Mouse (Mus musculus) limb, embryonic 15.5 days (tissue): Measurements from ENCODE around the gene Naa25. TPM values are rescaled to one million over a fixed set of nuclear protein-coding genes. Genes with fewer than 3 reads are reported as not detected.

Source experiments
- ATAC-seq: fragments of 200-750 bp; cut with Nextera tagmentation; 2 replicates; pipeline ENCODE4 v1.8.0; 2017; ENCODE audit warnings: low read depth, moderate TSS enrichment; ENCODE audit not compliant: insufficient number of reproducible peaks, low FRiP score, low TSS enrichment
- H3K27ac ChIP-seq: fragments of 300-500 bp; sonication (generic); 2 replicates; pipeline ENCODE4 v1.5.1; 2015; ENCODE audit warnings: moderate library complexity, mild to moderate bottlenecking, inconsistent platforms
- H3K27me3 ChIP-seq: fragments of 300-500 bp; sonication (generic); 2 replicates; pipeline ENCODE4 v1.6.1; 2015; ENCODE audit warnings: inconsistent platforms
- H3K36me3 ChIP-seq: fragments of 300-500 bp; sonication (generic); 2 replicates; pipeline ENCODE4 v1.6.1; 2015; ENCODE audit warnings: inconsistent platforms
- H3K4me1 ChIP-seq: fragments of 300-500 bp; sonication (generic); 2 replicates; pipeline ENCODE4 v1.6.1; 2015; ENCODE audit warnings: inconsistent platforms
- H3K4me2 ChIP-seq: fragments of 300-500 bp; sonication (generic); 2 replicates; pipeline ENCODE4 v1.6.1; 2015; ENCODE audit warnings: mild to moderate bottlenecking, inconsistent platforms
- H3K4me3 ChIP-seq: fragments of 300-500 bp; sonication (generic); 2 replicates; pipeline ENCODE4 v1.5.1; 2015; ENCODE audit warnings: mild to moderate bottlenecking, inconsistent platforms
- H3K9ac ChIP-seq: fragments of 300-500 bp; sonication (generic); 2 replicates; pipeline ENCODE4 v1.6.1; 2015; ENCODE audit warnings: inconsistent platforms
- H3K9me3 ChIP-seq: fragments of 300-500 bp; sonication (generic); 2 replicates; pipeline ENCODE4 v1.6.1; 2016; ENCODE audit warnings: inconsistent platforms
- WGBS: fragments of 180-500 bp; shearing (Covaris S2); methylation state at CpG from one replicate; pipeline ENCODE4 v1.1.7; 2015; 5-methylcytosine and 5-hydroxymethylcytosine counted together
- polyA plus RNA-seq: library from polyadenylated mRNA; unstranded; fragments of >200 nt; fragmentation: Nextera tagmentation; extraction: Ambion mirVana; gene quantifications from 2 replicates; pipeline ENCODE4 v1.2.1, GENCODE M21; 2015

Naa25 gene
- polyA plus RNA-seq, 1 experiment from 2014 or later, result 42.1 TPM

DNA sequence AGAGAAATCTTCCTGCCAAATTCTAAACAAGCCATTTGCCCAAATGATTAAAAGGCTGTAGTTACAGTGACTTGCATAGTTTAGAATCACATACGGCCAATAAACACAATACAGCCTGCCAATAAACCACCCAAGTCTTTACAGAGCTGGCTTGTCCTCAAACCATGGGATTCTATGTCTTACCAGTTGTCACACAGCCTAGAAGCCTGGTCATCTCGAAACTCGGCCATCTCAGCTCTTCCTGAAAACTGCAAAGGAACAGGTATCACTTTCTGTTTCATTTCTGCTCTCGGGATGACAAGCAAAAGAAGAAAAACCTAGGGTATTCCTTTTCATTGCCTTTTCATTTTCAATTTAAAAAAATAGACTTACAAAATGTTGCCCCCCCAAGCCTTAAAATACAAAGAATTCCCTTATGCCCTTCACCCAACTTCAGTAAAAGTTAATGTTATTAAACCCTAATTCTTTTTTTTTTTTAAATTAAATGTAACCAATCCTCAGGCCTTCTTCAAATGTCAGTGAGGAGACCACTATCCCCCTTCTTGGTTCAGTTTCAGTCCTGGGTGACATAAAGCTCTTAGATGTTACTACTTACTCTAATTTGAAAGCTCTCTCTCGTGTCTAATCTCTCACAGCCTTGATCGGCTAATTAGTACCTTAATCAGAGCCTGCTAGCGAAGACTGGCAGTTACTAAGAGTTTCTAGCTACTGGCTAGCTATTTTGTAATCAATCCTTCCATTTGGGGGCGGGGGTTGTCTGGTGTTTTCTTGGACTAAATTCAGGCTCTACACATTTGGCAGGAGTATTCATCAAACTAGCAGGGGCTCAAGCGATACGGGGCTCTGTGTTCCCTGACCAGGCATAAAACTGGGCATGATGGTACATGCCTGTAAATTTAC is 13.6 kb upstream of the Naa25 start:
- no peak for ATAC-seq
- Histone ChIP-seq H3K36me3 (peaks cover 33% of the 10 kb centered on the region), H3K9ac (peak overlapping the region; percentile 5; the same call in 1 of the 2 replicates), H3K9me3 (no peaks in the 10 kb centered on the region), H3K4me3 (peak overlapping the region; percentile 68), H3K4me1 (peaks cover 29% of the 10 kb centered on the region), H3K27ac (0 out of 2 replicates have a peak overlapping the region, but pooled peaks have one; percentile 82), H3K27me3 (no peaks in the 10 kb centered on the region), H3K4me2 (peak overlapping the region; percentile 73)
- 38% methylated on average over 10 of the region's 10 CpGs for WGBS

DNA sequence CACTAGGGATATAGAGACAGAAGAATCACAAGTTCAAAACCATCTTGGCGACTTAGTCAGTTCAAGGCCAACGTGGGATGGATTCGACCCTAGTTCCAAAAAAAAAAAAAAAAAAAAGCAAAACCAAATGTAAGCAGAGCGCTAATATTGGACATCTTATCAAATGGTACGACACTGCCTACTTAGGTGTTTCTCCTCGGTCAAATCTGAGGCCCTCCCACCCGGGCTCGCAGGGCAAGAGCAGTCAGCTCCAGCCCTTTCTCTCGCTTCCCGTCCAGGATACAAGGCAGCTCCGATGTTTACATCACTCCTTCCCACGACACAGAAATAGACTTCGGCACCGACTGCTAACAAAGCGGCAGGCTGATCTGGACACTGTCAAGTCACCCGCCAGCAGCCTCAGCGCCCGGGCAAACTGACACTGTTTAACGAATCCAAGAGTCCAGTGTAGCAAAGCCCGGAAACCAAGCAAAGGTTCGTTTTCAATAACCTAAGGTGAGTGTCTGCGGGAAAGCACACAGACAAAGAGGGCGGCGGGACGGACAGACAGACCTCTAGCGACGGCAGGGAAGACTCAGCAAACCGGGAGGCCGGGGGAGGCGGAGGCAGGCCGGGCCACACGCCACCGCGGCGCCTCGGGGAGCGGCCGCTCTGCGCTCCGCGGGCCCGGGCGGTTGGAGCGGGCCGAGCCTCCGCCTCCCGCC is 12.8 kb upstream of the Naa25 start:
- peak overlapping the region; percentile 68 for H3K4me3 ChIP-seq
- H3K27ac ChIP-seq, result peak overlapping the region; percentile 82
- no peaks in the 10 kb centered on the region for H3K27me3 ChIP-seq
- peaks cover 29% of the 10 kb centered on the region for H3K4me1 ChIP-seq
- peak; percentile 16 for ATAC-seq
- H3K36me3 ChIP-seq, result peaks cover 25% of the 10 kb centered on the region
- WGBS, result 2% methylated on average over 36 of the region's 47 CpGs
- H3K9ac ChIP-seq, result peak overlapping the region; percentile 58
- H3K4me2 ChIP-seq, result peak overlapping the region; percentile 73
- H3K9me3 ChIP-seq, result no peaks in the 10 kb centered on the region

DNA sequence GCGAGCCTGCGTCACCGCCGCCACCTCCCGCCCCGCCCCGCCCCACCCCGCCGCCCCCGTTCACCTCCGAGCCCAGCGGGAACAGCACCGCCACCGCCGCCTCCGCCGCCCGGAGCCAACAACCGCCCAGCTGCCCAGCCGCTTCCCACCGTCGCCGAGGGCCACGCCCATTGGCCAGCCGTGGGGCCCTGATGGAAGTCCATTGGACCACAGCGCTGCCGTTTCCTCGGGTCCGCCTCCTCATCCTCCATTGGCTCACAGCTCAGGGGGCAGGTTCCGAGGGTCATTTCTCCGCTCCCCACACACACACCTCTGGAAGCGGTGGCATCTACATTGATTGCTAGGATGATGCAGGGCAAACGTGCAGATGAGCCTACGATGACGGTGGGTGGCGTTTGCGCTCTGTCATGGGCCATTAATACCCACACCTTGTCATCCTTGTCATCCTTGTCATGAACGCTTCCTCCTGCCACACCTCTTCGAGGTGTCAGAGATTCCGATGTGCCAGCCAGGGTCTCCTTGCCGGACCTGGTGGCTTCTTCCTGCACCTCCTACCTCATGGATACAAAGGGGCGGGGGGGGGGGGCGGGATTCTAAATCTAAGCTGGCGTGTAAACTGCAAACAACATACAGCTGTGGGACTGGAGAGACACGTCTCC is 12.1 kb upstream of the Naa25 start, which contains the start of gene Trafd1:
Gene Trafd1, minus strand, starts transcription at position 172 of the 659 bp plus-strand sequence.
- WGBS, result under 1% methylated on average over 34 of the region's 45 CpGs
- peak; percentile 93 for ATAC-seq
- Histone ChIP-seq H3K27ac (peak within 1 kb of the TSS; percentile 82), H3K4me2 (peak within 1 kb of the TSS; percentile 73), H3K9ac (peak within 1 kb of the TSS; percentile 58), H3K36me3 (peaks cover 19% of the 10 kb centered on the region), H3K4me1 (peaks cover 29% of the 10 kb centered on the region), H3K27me3 (no peaks in the 10 kb centered on the region), H3K4me3 (peak within 1 kb of the TSS; percentile 68), H3K9me3 (no peaks in the 10 kb centered on the region)

DNA sequence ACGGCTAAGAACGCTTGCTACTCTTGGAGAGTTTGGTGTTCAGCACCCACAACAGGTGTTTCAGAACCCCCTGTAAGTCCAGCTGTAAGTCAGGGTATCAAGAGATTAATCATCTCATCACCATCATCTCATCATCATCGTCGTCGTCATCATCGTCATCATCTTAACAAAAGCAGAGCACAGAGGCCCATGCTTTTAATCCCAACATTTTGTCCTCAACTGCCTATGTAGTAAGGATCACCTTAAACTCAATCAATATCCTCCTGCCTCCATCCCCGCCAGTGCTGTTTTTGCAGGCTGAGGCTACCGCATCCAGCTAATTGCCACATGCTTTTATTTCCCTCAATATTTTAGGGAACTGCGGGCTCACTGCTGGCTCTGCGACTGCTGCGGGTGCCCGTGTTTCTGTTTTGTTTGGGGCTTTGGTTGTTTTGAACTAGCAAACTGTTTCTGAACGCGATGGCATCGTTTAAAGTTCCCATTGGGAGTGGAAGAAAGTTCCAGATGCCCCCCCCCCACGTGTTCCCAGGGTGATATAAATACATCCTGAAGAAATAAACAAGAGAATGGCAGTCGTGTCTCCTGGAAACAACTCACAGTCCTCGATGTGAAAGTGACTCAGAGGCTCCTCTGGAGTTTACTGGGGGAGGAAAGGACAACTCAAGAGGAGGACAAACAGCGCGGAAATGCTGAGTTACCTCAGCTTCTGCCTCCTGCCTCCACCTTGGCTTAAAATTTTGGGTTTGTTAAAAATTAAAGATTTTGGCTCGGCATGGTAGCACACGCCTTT is 11.4 kb upstream of the Naa25 start:
- Histone ChIP-seq H3K27ac (0 out of 2 replicates have a peak overlapping the region, but pooled peaks have one; percentile 35), H3K9ac (no peak overlapping the region)

DNA sequence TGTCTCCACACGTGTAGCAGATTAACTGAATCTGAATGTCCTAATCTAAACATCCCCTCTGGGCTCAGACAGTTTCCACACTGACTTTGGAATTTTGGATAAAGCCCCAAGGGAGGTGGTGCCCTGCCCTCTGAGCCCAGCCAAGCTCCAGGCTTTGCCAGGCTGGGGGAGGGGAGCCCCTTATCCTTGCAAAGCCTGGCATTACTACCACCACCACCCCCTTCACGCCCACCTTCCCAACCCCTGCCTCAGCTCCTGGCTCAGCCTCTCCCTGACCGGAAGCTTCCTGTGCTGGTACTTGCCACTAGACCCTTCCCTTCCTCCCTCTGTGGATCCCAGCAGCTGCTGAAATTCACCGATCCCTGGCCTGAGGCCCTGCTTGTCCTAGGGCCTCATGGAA is 10.6 kb upstream of the Naa25 start:
- Histone ChIP-seq H3K27ac (no peak overlapping the region), H3K9ac (no peak overlapping the region), H3K36me3 (peaks cover 5% of the 10 kb centered on the region; the same call in 1 of the 2 replicates), H3K9me3 (no peaks in the 10 kb centered on the region), H3K27me3 (no peaks in the 10 kb centered on the region), H3K4me3 (no peak overlapping the region), H3K4me2 (no peak overlapping the region), H3K4me1 (peaks cover 29% of the 10 kb centered on the region)
- no peak for ATAC-seq
- WGBS, result 47% methylated on average over 4 of the region's 4 CpGs

More for the DNA sequence above, 11.4 kb upstream of the Naa25 start:
- Histone ChIP-seq H3K27me3 (no peaks in the 10 kb centered on the region), H3K4me3 (peak overlapping the region; percentile 68), H3K4me2 (peak overlapping the region; percentile 73), H3K36me3 (peaks cover 11% of the 10 kb centered on the region), H3K4me1 (peaks cover 29% of the 10 kb centered on the region), H3K9me3 (no peaks in the 10 kb centered on the region)
- WGBS, result 30% methylated on average over 22 of the region's 22 CpGs
- ATAC-seq, result no peak

GRCm38 (mm10) chr5:121389106-121389505 is 8.6 kb upstream of the Naa25 start:
- no peak overlapping the region for H3K27ac ChIP-seq
- 66% methylated on average over 7 of the region's 7 CpGs for WGBS
- no peak for ATAC-seq

DNA sequence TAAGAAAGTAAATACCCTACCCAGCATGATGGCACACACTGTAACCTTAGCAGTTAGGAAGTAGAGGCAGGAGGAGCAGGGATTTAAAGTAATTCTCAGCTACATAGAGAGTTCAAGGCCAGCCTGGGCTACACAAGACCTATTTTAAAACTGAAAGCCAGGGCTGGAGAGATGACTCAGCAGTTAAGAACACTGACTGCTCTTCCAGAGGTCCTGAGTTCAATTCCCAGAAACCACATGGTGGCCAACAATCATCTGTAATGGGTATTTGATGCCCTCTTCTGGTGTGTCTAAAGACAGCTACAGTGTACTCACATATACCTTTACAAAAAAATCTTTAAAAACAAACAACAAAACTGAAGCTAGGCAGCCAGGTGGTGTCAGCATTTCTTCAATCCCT is 8.0 kb upstream of the Naa25 start:
- Histone ChIP-seq H3K27ac (no peak overlapping the region), H3K9me3 (no peaks in the 10 kb centered on the region), H3K4me3 (no peak overlapping the region), H3K4me2 (no peak overlapping the region), H3K9ac (no peak overlapping the region), H3K4me1 (peaks cover 16% of the 10 kb centered on the region), H3K36me3 (no peaks in the 10 kb centered on the region), H3K27me3 (no peaks in the 10 kb centered on the region)
- no peak for ATAC-seq

More at GRCm38 (mm10) chr5:121389106-121389505, 8.6 kb upstream of the Naa25 start:
- H3K4me1 ChIP-seq, result peaks cover 21% of the 10 kb centered on the region
- H3K36me3 ChIP-seq, result no peaks in the 10 kb centered on the region
- no peak overlapping the region for H3K4me2 ChIP-seq
- H3K9ac ChIP-seq, result no peak overlapping the region
- H3K9me3 ChIP-seq, result no peaks in the 10 kb centered on the region
- H3K4me3 ChIP-seq, result no peak overlapping the region
- no peaks in the 10 kb centered on the region for H3K27me3 ChIP-seq

DNA sequence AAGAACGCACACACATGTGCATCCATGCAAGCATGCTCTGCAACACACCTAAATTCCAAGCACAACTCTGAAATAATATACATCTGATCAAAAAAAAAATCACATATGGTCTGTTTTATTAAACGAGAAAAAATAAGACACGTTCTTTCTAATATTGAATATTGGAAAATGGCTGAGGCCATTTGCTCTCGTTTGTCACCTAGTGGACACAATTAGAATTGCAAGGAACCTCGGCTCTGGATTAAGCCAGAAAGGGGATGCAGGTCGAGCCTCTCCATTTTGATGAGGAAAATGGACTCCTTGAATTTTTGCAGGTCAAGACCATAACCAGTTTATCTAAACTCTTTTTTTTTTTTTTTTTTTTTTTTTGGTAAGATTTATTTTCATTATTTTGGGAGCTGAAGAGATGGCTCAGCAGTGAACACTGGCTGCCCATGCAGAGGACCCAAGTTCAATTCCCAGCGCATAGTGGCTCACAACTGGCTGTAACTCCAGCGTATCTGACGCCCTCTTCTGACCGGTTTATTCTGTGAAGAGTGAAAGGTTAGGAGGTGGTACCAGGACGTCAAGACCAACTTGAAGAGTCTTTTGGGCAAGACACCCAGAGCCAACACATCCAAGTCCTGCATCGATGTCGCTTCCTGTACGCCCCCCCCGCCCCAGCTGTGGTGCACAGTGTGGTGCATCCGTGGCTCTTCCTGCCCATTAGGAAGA is 4.9 kb upstream of the Naa25 start:
- no peak overlapping the region for H3K27ac ChIP-seq
- no peaks in the 10 kb centered on the region for H3K9me3 ChIP-seq
- no peaks in the 10 kb centered on the region for H3K36me3 ChIP-seq
- H3K27me3 ChIP-seq, result no peaks in the 10 kb centered on the region
- H3K9ac ChIP-seq, result no peak overlapping the region
- H3K4me2 ChIP-seq, result no peak overlapping the region
- ATAC-seq, result no peak
- H3K4me3 ChIP-seq, result no peak overlapping the region
- 58% methylated on average over 16 of the region's 16 CpGs for WGBS
- peaks cover 4% of the 10 kb centered on the region; the same call in 1 of the 2 replicates for H3K4me1 ChIP-seq

- Histone ChIP-seq H3K9me3 (no peaks in the 10 kb centered on the region), H3K27me3 (no peaks in the 10 kb centered on the region), H3K27ac (no peak overlapping the region), H3K4me1 (peaks cover 4% of the 10 kb centered on the region; the same call in 1 of the 2 replicates), H3K4me2 (no peak overlapping the region), H3K4me3 (no peak overlapping the region), H3K36me3 (no peaks in the 10 kb centered on the region), H3K9ac (no peak overlapping the region)
- ATAC-seq, result no peak
- 68% methylated on average over 3 of the region's 3 CpGs for WGBS
These were observed 4.3 kb upstream of the Naa25 start for GRCm38 (mm10) chr5:121393402-121393801.

GRCm38 (mm10) chr5:121395621-121396020 is 2.1 kb upstream of the Naa25 start:
- no peaks in the 10 kb centered on the region for H3K9me3 ChIP-seq
- WGBS, result 78% methylated on average over 5 of the region's 5 CpGs
- H3K9ac ChIP-seq, result no peak overlapping the region
- no peak for ATAC-seq
- H3K27ac ChIP-seq, result no peak overlapping the region
- H3K27me3 ChIP-seq, result no peaks in the 10 kb centered on the region
- H3K4me1 ChIP-seq, result peaks cover 15% of the 10 kb centered on the region
- no peak overlapping the region for H3K4me2 ChIP-seq
- H3K36me3 ChIP-seq, result no peaks in the 10 kb centered on the region; the same call in 1 of the 2 replicates
- H3K4me3 ChIP-seq, result no peak overlapping the region
